ENCODE assay signal across 20 mouse cellular contexts in the genomic region with DNA sequence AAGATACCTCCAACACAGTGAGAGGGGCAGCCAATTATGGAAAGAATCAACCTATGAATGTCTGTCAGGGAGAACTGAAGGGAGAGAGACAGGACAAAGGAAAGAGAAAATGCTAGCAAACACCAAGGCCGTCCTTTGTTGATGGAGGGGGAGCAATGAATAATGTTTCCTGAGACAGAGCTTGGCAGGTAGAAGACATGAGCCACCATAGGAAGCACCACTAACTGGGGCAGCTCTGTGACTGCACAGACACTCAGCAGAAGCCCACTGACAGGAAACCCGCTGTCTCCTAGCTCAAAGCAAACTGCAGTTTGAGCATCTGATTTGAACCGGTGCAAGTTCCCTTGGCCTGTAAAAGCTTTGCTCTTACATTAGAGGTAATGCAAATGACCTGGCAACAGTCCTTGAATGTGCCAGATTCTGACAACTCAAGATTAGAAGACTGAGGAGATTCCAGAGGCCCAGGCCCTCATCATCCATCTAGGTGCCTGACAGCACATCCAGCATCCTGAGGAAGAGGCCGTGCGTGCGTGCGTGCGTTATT.
A peak's percentile ranks its signal among the peaks of the same experiment; 100 is the strongest.
DNase-seq lines count a peak whose midpoint lies in the region; ATAC-seq and TF ChIP-seq lines count a peak whose summit lies in the region.
"Had no signal": no experiment of that assay in that cellular context is flagged by ENCODE, and none has a peak within 500 bp of the region (broad histone marks: within the 10 kb centered on the region; RNA-seq: fewer than 3 reads in every experiment).

No protein-coding gene starts in this region.

- no peak for DNase-seq in midbrain, embryonic 10.5 days (ENCODE audit: low spot score)
- DNase-seq in hindbrain, embryonic 14.5 days (ENCODE audit: low spot score), result peak; percentile 29
- DNase-seq in midbrain, postnatal 0 days (ENCODE audit: low spot score), result no peak
- DNase-seq in urinary bladder, adult 18-20 months (ENCODE audit: low spot score in 2 of 2), result no peak
- DNase-seq in lung, postnatal 10 days, result no peak
- DNase-seq: adrenal gland, postnatal 10 days; cerebellum, adult 11 months; cerebellum, postnatal 10 days; kidney, adult 9 months; kidney, postnatal 25 days; layer of hippocampus, adult 9-11 months; lung, adult 2 months; lung, postnatal 36 days; right cerebral cortex, postnatal 4 days; thymus, adult 2 months had no signal

- H3K4me2 ChIP-seq in midbrain, embryonic 13.5 days (replicated peaks), result no peak overlapping the region
- H3K4me2 ChIP-seq in forebrain, embryonic 15.5 days (replicated peaks), result no peak overlapping the region
- H3K4me2 ChIP-seq in hindbrain, embryonic 14.5 days (replicated peaks), result no peak overlapping the region
- no peak overlapping the region for H3K4me2 ChIP-seq in midbrain, postnatal 0 days (ENCODE audit: low read depth, low read length, poor library complexity, severe bottlenecking)
- H3K4me2 ChIP-seq: embryonic facial prominence, embryonic 12.5 days; heart, embryonic 12.5 days; liver, embryonic 12.5 days had no signal

- H3K4me1 ChIP-seq in midbrain, embryonic 13.5 days (replicated peaks), result peaks cover 13% of the 10 kb centered on the region
- H3K4me1 ChIP-seq in midbrain, embryonic 10.5 days, result no peaks in the 10 kb centered on the region
- peaks cover 32% of the 10 kb centered on the region for H3K4me1 ChIP-seq in forebrain, embryonic 15.5 days
- 0 out of 2 replicates have a peak, but pooled peaks cover 5% of the 10 kb centered on the region for H3K4me1 ChIP-seq in hindbrain, embryonic 14.5 days (replicated peaks; ENCODE audit: control insufficient read depth, insufficient read depth, low read length)
- H3K4me1 ChIP-seq in midbrain, postnatal 0 days (ENCODE audit: insufficient read depth, low read length), result no peaks in the 10 kb centered on the region

- ATAC-seq in midbrain, embryonic 13.5 days, result no peak
- ATAC-seq in forebrain, embryonic 15.5 days (replicated peaks), result no peak; the same call in 1 of the 2 replicates
- ATAC-seq in hindbrain, embryonic 14.5 days (ENCODE audit: low FRiP score), result no peak
- no peak for ATAC-seq in midbrain, postnatal 0 days (ENCODE audit: low FRiP score)
- ATAC-seq: liver, embryonic 12.5 days had no signal

- TF ChIP-seq CTCF in midbrain, postnatal 0 days (IDR thresholded peaks at IDR 0.05), result no peak

- H3K4me3 ChIP-seq in midbrain, embryonic 13.5 days (replicated peaks), result no peak overlapping the region
- no peak overlapping the region for H3K4me3 ChIP-seq in midbrain, embryonic 10.5 days
- no peak overlapping the region for H3K4me3 ChIP-seq in forebrain, embryonic 15.5 days
- H3K4me3 ChIP-seq in hindbrain, embryonic 14.5 days (replicated peaks; ENCODE audit: low read length), result no peak overlapping the region
- H3K4me3 ChIP-seq in midbrain, postnatal 0 days (ENCODE audit: low read depth, low read length), result no peak overlapping the region
- H3K4me3 ChIP-seq: embryonic facial prominence, embryonic 12.5 days; heart, embryonic 12.5 days; liver, embryonic 12.5 days had no signal

- no peaks in the 10 kb centered on the region for H3K36me3 ChIP-seq in midbrain, embryonic 13.5 days
- no peaks in the 10 kb centered on the region for H3K36me3 ChIP-seq in midbrain, embryonic 10.5 days
- H3K36me3 ChIP-seq in forebrain, embryonic 15.5 days, result no peaks in the 10 kb centered on the region
- no peaks in the 10 kb centered on the region for H3K36me3 ChIP-seq in hindbrain, embryonic 14.5 days (replicated peaks; ENCODE audit: control insufficient read depth, insufficient read depth)
- no peaks in the 10 kb centered on the region for H3K36me3 ChIP-seq in midbrain, postnatal 0 days (ENCODE audit: insufficient read depth, low read length)
- H3K36me3 ChIP-seq: embryonic facial prominence, embryonic 12.5 days; heart, embryonic 12.5 days; liver, embryonic 12.5 days had no signal

- H3K9me3 ChIP-seq in midbrain, embryonic 13.5 days, result no peaks in the 10 kb centered on the region
- no peaks in the 10 kb centered on the region for H3K9me3 ChIP-seq in midbrain, embryonic 10.5 days (replicated peaks)
- H3K9me3 ChIP-seq in forebrain, embryonic 15.5 days, result no peaks in the 10 kb centered on the region
- no peaks in the 10 kb centered on the region for H3K9me3 ChIP-seq in hindbrain, embryonic 14.5 days (ENCODE audit: control insufficient read depth, low read length)
- H3K9me3 ChIP-seq in midbrain, postnatal 0 days (ENCODE audit: low read length), result no peaks in the 10 kb centered on the region
- H3K9me3 ChIP-seq: embryonic facial prominence, embryonic 12.5 days; heart, embryonic 12.5 days; liver, embryonic 12.5 days had no signal

- no peak overlapping the region for H3K9ac ChIP-seq in midbrain, embryonic 13.5 days (replicated peaks)
- no peak overlapping the region for H3K9ac ChIP-seq in forebrain, embryonic 15.5 days (replicated peaks)
- peak overlapping the region; percentile 34; the same call in 1 of the 2 replicates for H3K9ac ChIP-seq in hindbrain, embryonic 14.5 days
- no peak overlapping the region for H3K9ac ChIP-seq in midbrain, postnatal 0 days (replicated peaks; ENCODE audit: low read length, poor library complexity, severe bottlenecking)
- H3K9ac ChIP-seq: embryonic facial prominence, embryonic 12.5 days; heart, embryonic 12.5 days; liver, embryonic 12.5 days had no signal

- no peaks in the 10 kb centered on the region for H3K27me3 ChIP-seq in midbrain, embryonic 13.5 days
- no peaks in the 10 kb centered on the region for H3K27me3 ChIP-seq in midbrain, embryonic 10.5 days (ENCODE audit: low read depth, poor library complexity, severe bottlenecking)
- no peaks in the 10 kb centered on the region for H3K27me3 ChIP-seq in forebrain, embryonic 15.5 days
- H3K27me3 ChIP-seq in hindbrain, embryonic 14.5 days (ENCODE audit: control insufficient read depth, insufficient read depth, low read length), result no peaks in the 10 kb centered on the region
- no peaks in the 10 kb centered on the region for H3K27me3 ChIP-seq in midbrain, postnatal 0 days (ENCODE audit: insufficient read depth, low read length)
- H3K27me3 ChIP-seq: embryonic facial prominence, embryonic 12.5 days; heart, embryonic 12.5 days had no signal

- peak overlapping the region; percentile 46; the same call in 1 of the 2 replicates for H3K27ac ChIP-seq in midbrain, embryonic 13.5 days
- no peak overlapping the region for H3K27ac ChIP-seq in midbrain, embryonic 10.5 days (replicated peaks)
- H3K27ac ChIP-seq in forebrain, embryonic 15.5 days (replicated peaks), result peak overlapping the region; percentile 49
- H3K27ac ChIP-seq in hindbrain, embryonic 14.5 days, result peak overlapping the region; percentile 44
- H3K27ac ChIP-seq in midbrain, postnatal 0 days (ENCODE audit: low read depth, low read length), result 0 out of 2 replicates have a peak overlapping the region, but pooled peaks have one; percentile 9
- H3K27ac ChIP-seq: embryonic facial prominence, embryonic 12.5 days; liver, embryonic 12.5 days had no signal

- 69% methylated on average over 8 of the region's 8 CpGs for WGBS in midbrain, embryonic 13.5 days
- 92% methylated on average over 8 of the region's 8 CpGs for WGBS in midbrain, embryonic 10.5 days
- whole genome bisulfite sequencing in forebrain, embryonic 15.5 days, result 38% methylated on average over 8 of the region's 8 CpGs
- WGBS in hindbrain, embryonic 14.5 days, result 46% methylated on average over 8 of the region's 8 CpGs
- 50% methylated on average over 8 of the region's 8 CpGs for WGBS in midbrain, postnatal 0 days
